Comparison of ENCODE assay signal across 11 mouse cellular contexts in the genomic region with DNA sequence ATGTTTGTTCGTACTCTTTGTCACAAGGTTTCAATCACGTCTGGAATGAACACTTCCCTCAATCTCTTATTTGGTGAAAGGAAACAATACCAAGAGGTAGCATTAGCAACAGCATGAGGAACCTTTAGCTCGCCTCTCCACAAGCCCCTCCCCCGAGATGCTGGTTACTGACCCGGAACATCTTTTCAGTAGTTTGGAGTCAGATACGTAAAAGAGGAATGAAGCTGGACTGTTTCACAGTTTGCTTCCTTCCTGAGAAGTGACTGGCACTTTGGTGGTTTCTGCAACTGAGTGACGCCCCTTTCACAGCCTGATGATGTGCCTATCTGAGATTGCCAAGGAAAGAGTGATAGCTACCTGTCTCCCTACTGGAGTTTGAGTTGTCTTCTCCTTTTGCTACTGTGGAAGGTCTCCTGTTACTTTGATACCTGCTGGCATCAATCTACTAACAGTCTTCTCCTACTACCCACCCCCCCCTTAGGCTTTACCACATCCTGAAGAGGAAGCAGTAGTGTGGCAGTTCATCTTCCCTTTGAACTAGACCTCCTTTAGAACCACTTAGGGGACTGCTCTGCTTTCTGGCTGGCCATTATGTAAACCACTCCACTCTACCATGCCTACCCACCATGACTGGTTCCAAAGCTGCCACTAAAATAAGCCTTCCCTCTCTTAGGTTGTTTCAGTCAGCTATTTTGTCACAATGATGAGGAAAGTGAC. TPM values are rescaled to one million over a fixed set of nuclear protein-coding genes. Genes with fewer than 3 reads are reported as not detected.
A peak's percentile ranks its signal among the peaks of the same experiment; 100 is the strongest.
DNase-seq lines count a peak whose midpoint lies in the region; ATAC-seq lines count a peak whose summit lies in the region.
"Had no signal": no experiment of that assay in that cellular context is flagged by ENCODE, and none has a peak within 500 bp of the region (broad histone marks: within the 10 kb centered on the region; RNA-seq: fewer than 3 reads in every experiment).

No protein-coding gene starts in this region.

- H3K9ac ChIP-seq in liver, embryonic 15.5 days = no peak overlapping the region
- no peak overlapping the region for H3K9ac ChIP-seq in liver, embryonic 11.5 days (ENCODE audit: low read depth, low read length)
- H3K9ac ChIP-seq: lung, embryonic 14.5 days had no signal

- H3K36me3 ChIP-seq in liver, embryonic 15.5 days (replicated peaks) = no peaks in the 10 kb centered on the region
- H3K36me3 ChIP-seq in liver, embryonic 11.5 days (ENCODE audit: control insufficient read depth, insufficient read depth, low read length) = no peaks in the 10 kb centered on the region

- WGBS in liver, embryonic 15.5 days (ENCODE audit: insufficient replicate concordance) = 17% methylated on average over 7 of the region's 7 CpGs
- 68% methylated on average over 7 of the region's 7 CpGs for WGBS in liver, embryonic 11.5 days

- no peak overlapping the region for H3K4me2 ChIP-seq in liver, embryonic 15.5 days
- no peak overlapping the region for H3K4me2 ChIP-seq in liver, embryonic 11.5 days
- H3K4me2 ChIP-seq: lung, embryonic 14.5 days had no signal

- ATAC-seq in liver, embryonic 15.5 days (ENCODE audit: insufficient read depth) = no peak
- ATAC-seq in liver, embryonic 11.5 days (replicated peaks; ENCODE audit: low FRiP score) = no peak
- ATAC-seq in hematopoietic stem cell, adult 5-6 weeks (replicated peaks in 1 of 2; ENCODE audit: insufficient read depth in 1 of 2, low FRiP score in 2 of 2, low TSS enrichment in 1 of 2, low read depth in 1 of 2, poor library complexity in 2 of 2, severe bottlenecking in 2 of 2) = peak; percentile 84 to 91
- peak; percentile 89 for ATAC-seq in monocyte, adult 5-6 weeks (replicated peaks; ENCODE audit: insufficient number of reproducible peaks, low FRiP score, low TSS enrichment, poor library complexity, severe bottlenecking)

- H3K27me3 ChIP-seq in liver, embryonic 15.5 days = no peaks in the 10 kb centered on the region
- H3K27me3 ChIP-seq in liver, embryonic 11.5 days (replicated peaks; ENCODE audit: control insufficient read depth, insufficient read depth, low read length) = no peaks in the 10 kb centered on the region

- H3K4me1 ChIP-seq in liver, embryonic 15.5 days (replicated peaks) = no peaks in the 10 kb centered on the region
- no peaks in the 10 kb centered on the region for H3K4me1 ChIP-seq in liver, embryonic 11.5 days (replicated peaks; ENCODE audit: control insufficient read depth, insufficient read depth, low read length)

- DNase-seq in liver, embryonic 11.5 days (ENCODE audit: low spot score) = no peak
- peak; percentile 29 for DNase-seq in thymus, postnatal 25 days
- DNase-seq in adrenal gland, postnatal 25 days = no peak
- no peak for DNase-seq in urinary bladder, postnatal 14 days (ENCODE audit: low spot score)
- DNase-seq: cerebellum, postnatal 10 days; heart, postnatal 4 days; right cerebral cortex, postnatal 25 days had no signal

- H3K4me3 ChIP-seq in liver, embryonic 15.5 days (replicated peaks) = no peak overlapping the region
- no peak overlapping the region for H3K4me3 ChIP-seq in liver, embryonic 11.5 days (ENCODE audit: low read depth, low read length)

- peak overlapping the region; percentile 48 for H3K27ac ChIP-seq in liver, embryonic 15.5 days (replicated peaks)
- H3K27ac ChIP-seq in liver, embryonic 11.5 days (ENCODE audit: low read depth, low read length) = no peak overlapping the region

- no peaks in the 10 kb centered on the region for H3K9me3 ChIP-seq in liver, embryonic 15.5 days (replicated peaks)
- no peaks in the 10 kb centered on the region for H3K9me3 ChIP-seq in liver, embryonic 11.5 days (ENCODE audit: control insufficient read depth, low read length)

RNA-seq across cellular contexts. Expression of gene Lrrk2, which starts 29.2 kb away (rescaled TPM):
- 1.4 and 1.5 TPM in 2 replicates for polyA plus RNA-seq in liver, embryonic 15.5 days (2015; fragmentation: Nextera tagmentation; extraction: Ambion mirVana)
- polyA plus RNA-seq in liver, embryonic 11.5 days (2014; fragmentation: Nextera tagmentation; extraction: Ambion mirVana) = 1.9 and 2.2 TPM in 2 replicates
- total RNA-seq in hematopoietic stem cell, adult 5-6 weeks (2017) = 13.3 and 26.9 TPM in 2 replicates
- 79.5 to 92.8 TPM (median 89.4 TPM) in 3 replicates for total RNA-seq in monocyte, adult 5-6 weeks (2017)
- 143 and 167 TPM in 2 replicates for total RNA-seq in adrenal gland, postnatal 25 days (2021)

Comparison
In these comparisons a context has a peak if more than half of its experiments do, and no peak if none do; other contexts are left out.
1. ATAC-seq: peak in hematopoietic stem cell, adult 5-6 weeks (2 of 2) and monocyte, adult 5-6 weeks (single experiment); none in liver, embryonic 15.5 days (single experiment) and liver, embryonic 11.5 days (single experiment).